Mouse (Mus musculus) erythroblast, embryonic 14.5 days (primary cell): ENCODE results near the gene Slc5a10.

Experiments
- GATA1 ChIP-seq: IDR thresholded peaks from 2 replicates; pipeline ENCODE4 v1.6.1; 2012; ENCODE audit warnings: low read length, inconsistent platforms, mixed read lengths
- TAL1 ChIP-seq: IDR thresholded peaks from 3 replicates; pipeline ENCODE4 v1.6.1; 2012; ENCODE audit warnings: low read length, inconsistent platforms, mixed read lengths

DNA sequence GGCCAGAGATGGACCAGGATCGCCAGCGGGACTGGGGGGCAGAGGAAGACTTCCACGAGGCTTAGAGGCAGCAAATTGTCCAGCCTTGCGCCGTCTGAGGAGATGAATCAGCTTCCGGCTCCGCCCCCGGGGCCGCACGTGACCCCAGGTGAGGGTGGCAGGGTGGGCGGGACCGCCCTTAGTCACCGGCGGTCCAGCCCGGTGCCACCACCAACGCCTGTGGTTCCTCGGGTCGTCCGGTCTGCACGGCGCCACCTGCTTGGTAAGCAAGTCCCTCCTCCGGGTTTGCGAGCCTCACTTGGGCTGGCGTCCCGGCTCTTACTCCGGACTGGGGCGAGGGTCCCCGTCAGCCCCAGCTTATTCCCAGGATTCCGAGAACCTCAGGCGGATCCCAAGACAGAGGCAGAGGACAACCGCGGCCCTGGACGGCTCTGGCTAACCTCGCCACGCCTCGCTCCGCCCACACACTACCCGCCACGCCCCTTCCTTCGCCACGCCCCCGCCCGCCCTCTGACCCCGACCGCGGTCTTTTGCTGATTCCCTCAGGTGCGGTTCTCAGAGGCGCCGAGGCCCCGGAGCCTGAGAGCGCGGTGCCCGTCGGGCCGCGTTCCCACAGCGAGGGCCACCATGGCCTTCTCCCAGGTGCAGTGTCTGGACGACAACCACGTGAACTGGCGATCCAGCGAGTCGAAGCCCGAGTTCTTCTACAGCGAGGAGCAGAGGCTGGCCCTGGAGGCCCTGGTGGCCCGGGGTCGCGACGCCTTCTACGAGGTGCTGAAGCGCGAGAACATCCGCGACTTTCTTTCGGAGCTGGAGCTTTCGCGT lies 36.5 kb downstream of the Slc5a10 start, which contains the start of gene Fam83g:
- no peak for TF ChIP-seq GATA1
- no peak for TF ChIP-seq TAL1
